Mouse (Mus musculus) ES-Bruce4 (cell line): ENCODE results near the gene Aplp2.

Experiments
- CTCF ChIP-seq: IDR thresholded peaks from one replicate; pipeline ENCODE4 v1.8.1; 2011; ENCODE audit warnings: low read depth, low read length
- EP300 ChIP-seq: IDR thresholded peaks from 2 replicates; pipeline ENCODE4 v1.6.1; 2011; ENCODE audit warnings: low read depth, low read length; ENCODE audit not compliant: insufficient read depth
- POLR2A ChIP-seq: IDR thresholded peaks from one replicate; pipeline ENCODE4 v1.8.1; 2011; ENCODE audit warnings: low read length; ENCODE audit not compliant: insufficient read depth

DNA sequence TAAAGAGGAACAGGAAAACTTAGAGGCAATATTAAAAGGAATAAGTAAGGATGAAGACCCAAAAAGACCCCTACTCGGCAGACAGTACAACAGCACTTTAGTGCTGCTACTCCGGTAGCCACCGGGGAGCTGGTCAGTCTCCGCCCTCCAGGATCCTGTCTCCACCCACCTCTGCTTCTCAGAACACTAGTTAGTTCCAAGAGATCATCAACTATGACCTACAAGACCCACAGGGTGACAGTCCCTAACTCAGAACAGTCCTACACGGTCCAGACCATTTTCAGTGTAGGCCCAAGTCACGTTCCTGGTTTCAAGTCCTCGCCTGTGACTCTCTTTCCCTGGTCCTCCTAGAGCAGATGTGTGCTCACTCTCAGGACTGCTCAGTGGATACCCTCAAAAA, 20.1 kb downstream of the Aplp2 start:
- no peak for TF ChIP-seq POLR2A
- no peak for TF ChIP-seq CTCF
- TF ChIP-seq EP300 = no peak
